Mouse (Mus musculus) thymus, adult 2 months (tissue): Measurements from ENCODE around the gene Rnasek.

Experiments used
- CTCF ChIP-seq: fragments of 200-500 bp; IDR thresholded peaks from 2 replicates; pipeline ENCODE4 v1.5.1; 2012; ENCODE audit warnings: mild to moderate bottlenecking, control low read depth, low read length, moderate library complexity, borderline replicate concordance; ENCODE audit not compliant: control insufficient read depth, poor library complexity, insufficient read depth; ENCODE audit errors: extremely low read depth
- POLR2A ChIP-seq: fragments of 200-500 bp; IDR thresholded peaks from 2 replicates; pipeline ENCODE4 v1.6.1; 2012; ENCODE audit warnings: mild to moderate bottlenecking, low read length, control low read depth, moderate library complexity; ENCODE audit not compliant: control insufficient read depth, poor library complexity, insufficient read depth; ENCODE audit errors: extremely low read depth

DNA sequence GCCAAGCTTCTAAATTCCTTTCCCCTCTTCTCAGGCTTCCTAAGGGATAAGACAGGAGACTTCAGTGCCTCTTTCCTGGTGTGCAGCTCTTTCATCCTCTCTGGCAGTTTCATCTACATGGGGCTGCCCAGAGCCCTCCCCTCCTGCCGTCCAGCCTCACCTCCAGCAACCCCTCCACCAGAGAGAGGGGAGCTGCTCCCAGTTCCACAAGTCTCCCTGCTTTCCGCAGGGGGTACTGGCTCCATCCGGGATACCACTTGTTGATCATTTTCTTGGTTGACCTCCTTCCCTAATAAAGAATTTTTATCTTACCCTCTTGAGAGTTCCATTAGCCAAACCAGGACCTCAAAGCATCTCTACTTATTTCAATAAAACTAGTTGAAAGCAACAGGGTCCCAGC, 23.5 kb downstream of the Rnasek start:
- TF ChIP-seq POLR2A (no peak), CTCF (no peak)
